Comparison of ENCODE assay signal across 8 mouse cellular contexts in the genomic region with DNA sequence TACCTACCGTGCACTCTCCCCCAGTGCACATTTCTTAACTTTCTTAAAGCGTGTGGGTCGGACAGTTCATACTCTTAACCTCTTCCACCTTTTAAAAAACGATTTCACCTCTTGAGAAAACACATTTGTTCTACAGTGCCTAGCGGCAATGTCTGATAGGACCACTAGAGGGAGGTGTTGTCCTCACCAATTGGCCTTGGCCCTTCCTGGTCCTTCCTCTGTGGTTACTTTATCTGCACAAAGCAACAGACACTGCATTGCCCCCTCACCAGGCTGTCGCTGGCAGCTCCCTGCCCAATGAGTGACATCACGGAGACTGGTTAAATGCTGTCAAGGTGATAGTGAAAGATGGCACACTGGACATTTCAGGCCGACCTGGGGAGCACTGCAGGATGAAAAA. TPM values are rescaled to one million over a fixed set of nuclear protein-coding genes. Genes with fewer than 3 reads are reported as not detected.
DNase-seq lines count a peak whose midpoint lies in the region; ATAC-seq and TF ChIP-seq lines count a peak whose summit lies in the region.

No protein-coding gene starts in this region.

- H3K4me3 ChIP-seq in liver, adult 2 months (ENCODE audit: insufficient read depth, low read depth, low read length) = no peak overlapping the region
- H3K4me3 ChIP-seq in neural tube, embryonic 12.5 days = no peak overlapping the region

- no peaks in the 10 kb centered on the region for H3K27me3 ChIP-seq in liver, adult 2 months (ENCODE audit: control insufficient read depth, insufficient read depth, low read length)
- H3K27me3 ChIP-seq in neural tube, embryonic 12.5 days (replicated peaks) = no peaks in the 10 kb centered on the region

- 18% methylated on average over 8 of the region's 8 CpGs for WGBS in liver, adult 2 months
- WGBS in neural tube, embryonic 12.5 days = 22% methylated on average over 8 of the region's 8 CpGs

- no peaks in the 10 kb centered on the region for H3K36me3 ChIP-seq in liver, adult 2 months (ENCODE audit: control insufficient read depth, insufficient read depth, low read length)
- H3K36me3 ChIP-seq in neural tube, embryonic 12.5 days = no peaks in the 10 kb centered on the region

- no peaks in the 10 kb centered on the region for H3K4me1 ChIP-seq in liver, adult 2 months (ENCODE audit: control insufficient read depth, insufficient read depth, low read length)
- H3K4me1 ChIP-seq in neural tube, embryonic 12.5 days = peaks cover 7% of the 10 kb centered on the region

- peak; percentile 20 to 48 for DNase-seq in urinary bladder, adult 18-20 months (ENCODE audit: low spot score in 2 of 2)
- DNase-seq in urinary bladder, adult 2 months (ENCODE audit: low spot score) = no peak
- peak; percentile 73 to 82 for DNase-seq in cerebellum, postnatal 36 days
- DNase-seq in gastrocnemius, postnatal 10 days = peak; percentile 75
- DNase-seq in kidney, postnatal 10 days = peak; percentile 85
- DNase-seq in liver, adult 2 months (ENCODE audit: extremely low read depth, low read depth, low spot score) = peak; percentile 43
- peak; percentile 44 for DNase-seq in thymus, postnatal 25 days

- no peak overlapping the region for H3K27ac ChIP-seq in liver, adult 2 months (replicated peaks; ENCODE audit: insufficient read depth, low read depth, low read length)
- no peak overlapping the region for H3K27ac ChIP-seq in neural tube, embryonic 12.5 days

- H3K79me2 ChIP-seq in liver, adult 2 months (ENCODE audit: control insufficient read depth, insufficient read depth, low read length) = no peaks in the 10 kb centered on the region

- no peaks in the 10 kb centered on the region for H3K9me3 ChIP-seq in neural tube, embryonic 12.5 days

- H3K9ac ChIP-seq in liver, adult 2 months (ENCODE audit: low read depth, low read length) = no peak overlapping the region
- no peak overlapping the region for H3K9ac ChIP-seq in neural tube, embryonic 12.5 days

- peak; percentile 80 for TF ChIP-seq CTCF in liver, adult 2 months (IDR thresholded peaks at IDR 0.05; ENCODE audit: low read depth, low read length)

- no peak for TF ChIP-seq POLR2A in liver, adult 2 months (IDR thresholded peaks at IDR 0.05; ENCODE audit: extremely low read depth, insufficient read depth, low read length)

- peak; percentile 57; the same call in 1 of the 2 replicates for ATAC-seq in neural tube, embryonic 12.5 days (ENCODE audit: low FRiP score, low read depth)

- H3K4me2 ChIP-seq in neural tube, embryonic 12.5 days (replicated peaks) = no peak overlapping the region

RNA-seq across cellular contexts. Expression of gene Gli2, which starts 40.3 kb away (rescaled TPM):
- 4.6 and 10.9 TPM in 2 replicates for polyA plus RNA-seq in urinary bladder, adult 2 months (2012; rRNA removed)
- total RNA-seq in gastrocnemius, postnatal 10 days (2021) = 1 to 10 TPM; 3.4 to 5.4 TPM
- total RNA-seq in liver, adult 2 months (2014; rRNA removed) = 0.07 TPM in 1 of 2 replicates, not detected in the other
- 0.02 and 0.10 TPM in 2 replicates for polyA plus RNA-seq in liver, adult 2 months (2012; rRNA removed)
- polyA plus RNA-seq in neural tube, embryonic 12.5 days (2016; fragmentation: Nextera tagmentation; extraction: Ambion mirVana) = 5.6 and 6.6 TPM in 2 replicates
